Mouse (Mus musculus): ENCODE results near the gene Naa20. TPM values are rescaled to one million over a fixed set of nuclear protein-coding genes. Genes with fewer than 3 reads are reported as not detected.
A peak's percentile ranks its signal among the peaks of the same experiment; 100 is the strongest.
"Not testable (repeated sequence)": the region's sequence is repeated elsewhere in the genome, so short reads cannot be mapped to it uniquely, and the experiment has no call there.

Gene Naa20
- total RNA-seq, 2 experiments from 2014 or later: 102 to 108 TPM

GRCm38 (mm10) chr2:145882398-145882797 is 19.5 kb upstream of the Naa20 start:
- intact Hi-C loops (cut with DNase I): loop anchor here (2.0 to 5.0 kb wide), 2 partner anchors 85 to 184 kb away; no protein-coding TSS in a partner anchor
- DNase-seq (ENCODE audit: low spot score): no peak

- DNase-seq (ENCODE audit: low spot score): no peak
- intact Hi-C loops (cut with DNase I): loop anchor here (5.0 kb wide), 1 partner anchor 87 kb away; no protein-coding TSS in a partner anchor
Measured at GRCm38 (mm10) chr2:145884036-145884912, 17.6 kb upstream of the Naa20 start.

GRCm38 (mm10) chr2:145884913-145885785 is 16.8 kb upstream of the Naa20 start:
- peak; percentile 63 for DNase-seq (ENCODE audit: low spot score)
- intact Hi-C loops (cut with DNase I): loop anchor here (5.0 kb wide), 3 partner anchors 73 to 98 kb away; no protein-coding TSS in a partner anchor

GRCm38 (mm10) chr2:145887937-145888765 is 13.7 kb upstream of the Naa20 start:
- intact Hi-C loops (cut with DNase I): loop anchor here (2.0 to 5.0 kb wide), 3 partner anchors 55 to 101 kb away; no protein-coding TSS in a partner anchor
- peak; percentile 71 for DNase-seq (ENCODE audit: low spot score)

GRCm38 (mm10) chr2:145888766-145889480 is 13.0 kb upstream of the Naa20 start:
- intact Hi-C loops (cut with DNase I): loop anchor here (2.0 to 5.0 kb wide), 3 partner anchors 56 to 102 kb away; no protein-coding TSS in a partner anchor
- no peak for DNase-seq (ENCODE audit: low spot score)

- no peak for DNase-seq (ENCODE audit: low spot score)
- intact Hi-C loops (cut with DNase I): no loop called here
Measured at GRCm38 (mm10) chr2:145890571-145890970, 11.3 kb upstream of the Naa20 start.

- intact Hi-C loops (cut with DNase I): no loop called here
- no peak for DNase-seq (ENCODE audit: low spot score)
Measured at GRCm38 (mm10) chr2:145893756-145894155, 8.1 kb upstream of the Naa20 start.

- DNase-seq (ENCODE audit: low spot score): no peak
- intact Hi-C loops (cut with DNase I): no loop called here
Measured at GRCm38 (mm10) chr2:145898106-145898505, 3.8 kb upstream of the Naa20 start.

- intact Hi-C loops (cut with DNase I); DNase-seq (ENCODE audit: low spot score): not testable (repeated sequence)
Measured at GRCm38 (mm10) chr2:145900318-145900717, 1.6 kb upstream of the Naa20 start.

GRCm38 (mm10) chr2:145903061-145903901 is 1.4 kb downstream of the Naa20 start:
- DNase-seq (ENCODE audit: low spot score): peak; percentile 82
- intact Hi-C loops (cut with DNase I): no loop called here

- intact Hi-C loops (cut with DNase I): loop anchor here (1.0 kb wide), 1 partner anchor 204 kb away; no protein-coding TSS in a partner anchor
- DNase-seq (ENCODE audit: low spot score): no peak
Measured at GRCm38 (mm10) chr2:145903983-145904616, 2.2 kb downstream of the Naa20 start.

- DNase-seq (ENCODE audit: low spot score): no peak
- intact Hi-C loops (cut with DNase I): no loop called here
Measured at GRCm38 (mm10) chr2:145905156-145905555, 3.3 kb downstream of the Naa20 start.

- not testable (repeated sequence) for DNase-seq (ENCODE audit: low spot score)
- intact Hi-C loops (cut with DNase I): loop anchor here (2.0 kb wide), 1 partner anchor 27 kb away; no protein-coding TSS in a partner anchor
Measured at GRCm38 (mm10) chr2:145905884-145906283, 4.0 kb downstream of the Naa20 start.

- intact Hi-C loops (cut with DNase I): no loop called here
- no peak for DNase-seq (ENCODE audit: low spot score)
Measured at GRCm38 (mm10) chr2:145920941-145921650, 19.2 kb downstream of the Naa20 start.

- DNase-seq (ENCODE audit: low spot score): peak; percentile 84
- intact Hi-C loops (cut with DNase I): no loop called here
Measured at GRCm38 (mm10) chr2:145934339-145935231, 32.7 kb downstream of the Naa20 start, which contains the start of the genes Cfap61 and Crnkl1. Gene Cfap61 (plus strand): TSS chr2:145934784. Gene Crnkl1 (minus strand): TSS chr2:145935014.

GRCm38 (mm10) chr2:145936975-145937374 is 35.1 kb downstream of the Naa20 start:
- DNase-seq (ENCODE audit: low spot score): peak; percentile 24
- intact Hi-C loops (cut with DNase I): no loop called here
